Mouse (Mus musculus) lung, postnatal 36 days (tissue): ENCODE data around the gene Zfp185.

Experiments
- DNase-seq: peaks from one replicate; pipeline ENCODE4 v3.0.0; 2022; ENCODE audit warnings: mixed read lengths

Gene Zfp185

DNA sequence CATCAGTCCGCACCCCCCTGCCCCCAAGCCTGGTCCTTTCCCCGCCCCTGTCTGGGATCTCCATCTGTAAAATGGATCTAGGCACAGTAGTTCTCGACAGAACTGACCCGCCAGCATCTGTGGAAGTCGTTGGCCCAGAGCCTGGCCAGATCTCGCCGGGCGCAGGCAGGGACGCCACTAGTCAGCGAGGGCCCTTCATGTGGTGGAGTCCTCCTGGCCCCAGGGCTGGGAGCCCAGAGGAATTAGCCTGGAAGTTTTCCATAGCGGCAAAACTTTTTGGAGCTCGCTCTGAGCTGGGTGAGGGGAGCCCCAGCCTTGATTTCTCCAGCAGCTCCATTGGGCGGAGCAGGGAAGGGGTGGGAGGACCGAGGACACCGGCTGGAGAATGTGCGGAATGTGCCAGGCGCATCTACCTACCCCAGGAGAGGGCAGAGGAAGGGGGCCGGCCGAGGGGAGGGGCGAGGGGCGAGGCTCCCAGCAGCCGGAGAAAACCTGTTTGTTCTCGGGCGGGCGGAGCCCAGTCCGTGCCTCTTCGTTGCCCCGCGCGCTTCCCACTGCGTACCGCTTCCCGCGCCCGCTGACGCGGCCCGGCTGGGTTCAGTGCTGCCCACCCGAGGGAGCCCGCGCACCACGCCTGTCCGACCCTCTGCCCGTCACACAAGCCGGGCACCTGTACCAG is at the start of gene Zfp185:
Zfp185 (plus strand) TSS at position 499 of the 679 bp plus-strand sequence.
- DNase-seq, result peak; percentile 68

DNA sequence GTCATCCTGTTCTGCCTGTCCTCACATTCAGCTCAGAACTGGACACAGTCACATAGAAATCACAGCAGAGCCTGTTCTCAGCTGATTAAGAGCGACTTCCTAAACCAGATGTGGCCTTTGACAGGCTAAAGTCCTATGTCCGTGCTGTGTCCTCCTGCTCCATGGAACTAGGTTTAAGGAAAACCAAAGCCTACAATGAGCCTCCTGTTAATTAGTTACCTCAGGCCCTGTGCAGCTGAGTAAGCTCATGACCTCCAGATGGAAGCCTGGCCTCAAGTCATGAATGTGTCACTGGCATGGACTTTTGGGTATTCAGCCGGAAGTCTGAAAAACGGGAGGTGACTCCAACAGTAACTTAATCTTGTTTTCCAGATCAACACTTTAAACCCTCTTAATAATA is 33.7 kb upstream of the Zfp185 start:
- DNase-seq, result no peak

DNA sequence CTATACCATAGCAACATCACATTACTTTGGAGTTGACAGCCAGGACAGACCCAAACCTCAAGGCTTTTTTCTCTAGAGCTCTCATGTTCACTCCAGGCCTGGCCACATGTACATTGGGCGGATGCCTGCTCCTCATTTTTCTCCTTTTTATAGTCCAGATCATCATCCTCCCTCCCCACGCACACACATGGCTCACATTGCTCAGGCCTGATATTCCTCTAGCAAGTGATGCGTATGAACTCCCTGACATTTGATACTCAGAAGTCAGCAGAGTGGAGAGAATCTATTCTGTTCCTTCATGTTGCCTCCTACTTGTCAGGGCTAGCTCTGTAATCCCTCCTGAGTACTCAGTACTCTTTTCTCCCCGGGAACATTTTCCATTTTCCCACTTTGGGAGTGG is 30.7 kb upstream of the Zfp185 start:
- DNase-seq, result no peak

DNA sequence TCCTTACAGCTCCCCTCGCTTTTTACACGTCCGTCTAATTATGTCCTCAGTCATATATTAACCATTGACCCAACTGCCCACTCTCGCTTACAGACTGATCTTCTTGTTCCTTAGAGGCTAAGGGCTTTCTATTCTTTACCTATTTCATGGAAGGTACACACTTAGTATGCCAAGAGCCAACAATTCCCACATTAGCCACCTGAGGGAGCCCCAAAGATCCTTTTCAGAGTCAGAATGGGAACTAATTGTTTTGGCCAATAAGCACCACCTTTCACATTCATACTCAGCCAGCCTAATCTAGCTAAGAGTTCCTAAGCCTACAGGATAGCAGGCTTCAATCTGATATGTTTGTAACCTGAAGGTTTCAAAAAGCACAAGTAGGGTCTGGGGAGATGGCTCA is 26.7 kb upstream of the Zfp185 start:
- peak; percentile 58 for DNase-seq

DNA sequence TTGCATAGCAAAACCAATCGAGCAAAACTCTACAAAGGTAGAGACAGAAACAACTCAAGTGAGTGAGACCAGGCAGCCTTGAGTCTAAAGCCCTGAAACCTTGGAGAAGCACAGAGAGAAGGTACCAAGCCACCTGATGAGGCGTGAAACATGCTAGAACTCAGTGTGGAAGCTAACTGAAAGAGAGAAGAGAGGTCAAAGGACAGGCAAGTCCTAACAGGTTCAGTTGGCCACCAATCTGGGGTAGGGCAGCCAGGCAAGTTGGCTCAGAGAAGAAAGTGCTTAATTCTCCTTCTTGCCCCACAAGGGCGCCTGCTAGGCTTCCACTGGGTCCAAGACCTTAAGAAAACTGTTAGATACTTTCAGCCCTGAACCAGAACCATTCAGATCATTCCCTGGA is 25.6 kb upstream of the Zfp185 start:
- no peak for DNase-seq

DNA sequence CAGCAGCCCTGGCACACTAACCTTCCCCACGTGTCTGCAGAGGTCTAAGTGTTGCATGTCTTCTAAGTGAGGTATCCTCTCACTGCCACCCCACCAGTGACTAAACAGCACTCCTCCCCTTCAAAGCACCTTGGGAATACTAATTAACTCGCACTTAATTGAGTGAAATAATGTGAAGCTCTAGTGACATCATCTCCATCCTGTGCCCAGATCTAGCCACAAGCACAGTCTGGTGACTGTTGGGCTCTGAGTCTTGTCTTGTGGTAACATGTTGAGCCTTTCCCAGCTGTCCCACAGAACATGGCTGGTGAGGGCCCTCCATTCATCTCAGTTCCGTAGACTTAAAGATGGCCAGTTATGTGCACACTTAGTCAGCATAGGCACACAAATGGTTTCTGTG is 24.4 kb upstream of the Zfp185 start:
- DNase-seq, result no peak

DNA sequence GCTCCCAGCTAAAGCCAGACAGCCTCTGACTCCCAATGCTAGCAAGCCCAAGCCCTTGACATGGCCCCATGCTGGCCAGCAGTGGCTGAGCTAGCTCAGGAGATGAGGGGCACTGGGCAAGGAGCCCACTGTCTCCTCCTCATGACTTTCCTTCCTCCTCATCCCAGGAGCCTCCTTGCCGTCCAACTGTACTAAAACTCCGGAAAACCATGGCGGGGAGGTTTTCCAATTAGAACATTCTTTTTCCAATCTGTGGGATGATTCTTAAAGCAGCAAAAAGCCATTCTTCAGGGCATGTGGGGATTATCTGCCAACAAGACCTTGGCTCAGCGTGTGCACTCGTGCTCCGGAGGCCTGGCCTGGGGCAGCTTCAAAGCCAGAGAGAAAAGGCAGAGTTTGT is 4.3 kb upstream of the Zfp185 start:
- DNase-seq, result no peak

DNA sequence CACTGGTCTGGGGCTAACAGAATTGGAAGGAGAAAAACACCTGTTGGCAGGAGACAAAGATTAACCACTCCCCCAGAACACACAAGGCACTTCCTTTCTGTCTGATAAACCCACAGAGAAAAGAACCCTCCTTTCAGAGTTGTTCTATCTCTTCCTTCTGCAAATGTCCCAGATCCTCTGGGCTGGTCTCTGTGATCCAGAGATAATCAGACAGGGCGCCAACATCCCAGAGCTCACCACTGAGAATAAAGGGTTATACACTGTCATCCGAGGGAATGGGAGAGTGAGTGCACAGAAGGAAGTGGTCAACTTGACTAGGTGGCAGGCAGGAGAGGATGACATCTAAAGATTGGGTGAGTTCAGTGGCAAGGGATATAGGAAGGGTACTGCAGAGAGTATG is 1.5 kb upstream of the Zfp185 start:
- DNase-seq, result no peak

DNA sequence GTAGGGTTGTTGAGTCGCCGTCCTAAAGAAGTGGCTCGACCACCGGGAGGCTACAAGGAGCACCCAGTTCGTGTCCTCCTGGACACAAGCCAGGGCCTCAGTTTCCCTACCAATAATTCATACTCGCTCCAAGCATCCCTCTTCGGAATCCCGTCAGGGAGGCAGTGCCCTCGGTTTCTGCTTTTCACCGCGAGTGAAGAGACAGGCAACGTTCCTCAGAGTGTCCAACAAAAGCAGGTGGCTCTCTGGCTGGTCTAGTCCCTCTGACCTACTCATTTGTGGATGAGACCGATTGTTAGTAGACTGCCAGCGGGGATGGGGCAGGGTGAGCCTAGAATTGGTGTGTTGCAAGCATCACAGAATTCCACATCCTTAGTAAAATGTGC is 374 bp downstream of the Zfp185 start:
- no peak for DNase-seq

DNA sequence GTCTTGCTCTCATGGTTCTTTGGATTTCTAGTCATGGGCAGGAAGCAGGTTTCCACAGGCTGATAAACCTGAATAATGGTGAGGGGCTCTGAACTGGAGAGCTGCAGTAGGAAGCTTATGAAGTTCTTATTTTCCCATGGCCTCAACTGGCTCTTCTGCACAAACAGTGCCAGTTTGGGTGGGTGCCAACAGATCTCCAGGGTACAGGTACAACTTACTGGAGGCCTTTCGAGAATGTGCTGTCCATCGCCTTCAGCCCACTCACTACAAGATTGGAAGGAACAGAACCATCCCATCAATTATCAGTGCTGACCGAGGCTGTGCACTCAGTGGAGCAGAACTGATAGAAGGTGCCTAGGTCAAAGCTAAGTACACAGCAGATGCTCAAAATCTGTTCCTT is 1.3 kb downstream of the Zfp185 start:
- no peak for DNase-seq

DNA sequence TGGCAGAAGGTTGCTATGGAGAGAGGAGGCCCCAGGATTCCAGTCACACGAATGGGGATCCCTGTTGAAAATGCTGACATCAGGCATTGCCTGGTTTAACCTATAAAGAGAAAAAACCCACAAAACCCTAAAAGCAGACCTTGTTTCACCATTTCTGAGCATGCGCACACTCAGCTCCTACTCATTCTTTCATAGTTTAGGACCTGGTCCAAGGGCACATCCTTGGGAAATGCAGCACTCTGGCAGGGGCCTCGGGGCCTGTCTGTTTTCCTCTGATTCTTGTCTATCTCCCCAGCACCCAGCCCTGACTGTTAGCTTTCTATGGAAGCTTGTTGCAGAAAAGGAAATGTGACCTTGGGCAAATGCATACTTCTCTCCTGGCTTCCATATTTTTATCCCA is 3.4 kb downstream of the Zfp185 start:
- DNase-seq, result no peak

DNA sequence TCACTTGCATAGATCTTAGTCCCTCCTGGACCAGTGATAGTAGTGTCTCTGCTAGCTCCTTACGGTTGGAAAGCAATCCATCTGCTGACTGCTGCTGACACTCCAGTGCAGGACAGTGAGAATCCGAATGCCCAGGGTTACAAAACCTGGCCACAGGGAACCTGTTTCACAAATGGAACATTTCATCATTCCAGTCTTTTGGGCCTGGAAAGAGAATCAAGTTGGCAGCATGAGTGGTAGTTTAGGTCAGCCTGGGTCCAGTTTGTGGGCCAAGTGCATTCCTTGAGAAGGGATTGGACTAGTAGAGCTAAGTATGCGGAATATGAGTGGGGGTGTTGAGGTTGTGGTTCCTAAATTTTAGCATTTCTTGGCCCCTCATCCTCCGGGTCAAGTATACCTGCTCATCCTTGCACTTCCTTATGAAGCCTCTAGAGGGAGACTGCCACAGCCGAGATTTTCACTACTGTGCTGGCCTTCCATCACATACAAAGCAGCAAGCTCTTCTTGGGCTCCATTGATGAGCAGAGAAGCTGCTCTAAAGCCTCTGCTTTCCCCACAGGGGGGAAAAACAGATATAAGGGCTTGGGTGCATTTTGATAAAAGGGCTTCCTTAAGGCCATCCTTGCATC is 5.3 kb downstream of the Zfp185 start:
- no peak for DNase-seq

DNA sequence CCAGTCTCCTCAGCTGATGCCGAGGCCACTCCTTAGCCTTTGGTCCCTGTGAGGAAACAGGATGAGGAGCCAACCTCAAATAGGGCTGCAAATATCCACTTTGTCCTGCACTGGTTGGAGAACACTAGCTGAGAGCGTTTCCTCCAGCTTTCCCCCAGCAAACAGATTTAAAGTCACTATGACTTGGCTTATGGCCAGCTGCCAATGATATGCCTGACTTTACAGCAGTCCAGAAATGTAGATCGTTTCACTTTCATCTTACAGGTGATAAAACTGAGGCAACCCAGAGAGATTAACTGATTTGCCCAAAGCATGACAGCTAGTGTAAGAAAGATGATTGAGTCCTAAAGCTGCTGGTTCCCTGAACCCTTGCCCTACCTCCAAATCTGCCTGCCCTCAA is 8.4 kb downstream of the Zfp185 start:
- DNase-seq, result no peak

DNA sequence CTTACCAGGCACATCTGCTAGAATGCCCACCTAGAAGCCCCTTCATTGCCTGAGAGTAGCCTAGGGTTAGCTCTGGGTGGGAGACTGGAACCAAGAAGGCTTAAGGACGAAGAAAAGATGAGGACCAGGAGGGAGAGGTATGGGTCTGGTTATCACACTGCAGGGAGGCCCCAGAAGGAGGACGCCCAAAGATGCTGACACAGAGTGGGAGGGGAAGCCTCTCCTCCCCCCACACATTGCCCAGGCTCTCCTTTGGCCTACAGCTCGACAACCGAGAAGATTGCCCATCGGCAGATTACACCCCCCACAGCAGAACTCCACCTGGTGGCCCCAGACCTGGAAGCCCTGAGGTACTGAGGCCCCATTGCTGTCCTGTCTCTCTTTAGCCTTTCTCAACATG is 16.0 kb downstream of the Zfp185 start:
- DNase-seq, result no peak

DNA sequence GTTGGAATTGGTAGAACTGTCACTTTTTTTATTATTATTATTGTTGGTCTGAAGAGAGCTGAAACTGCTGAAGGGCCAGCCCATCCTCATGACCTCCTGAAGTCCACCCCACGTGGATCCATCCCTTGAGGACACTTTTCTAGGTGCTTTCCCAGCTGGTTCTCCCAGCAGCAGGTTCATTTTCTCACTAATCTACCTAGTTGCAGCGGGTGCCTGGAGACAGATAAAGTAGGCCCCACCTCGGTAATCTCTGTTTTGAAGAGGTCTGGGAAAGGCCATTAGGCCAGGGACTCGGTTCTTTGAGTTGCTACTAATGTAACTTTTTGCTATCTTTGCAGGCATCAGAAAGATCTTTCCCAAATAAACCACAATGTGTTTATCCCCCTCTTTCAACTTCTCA is 18.5 kb downstream of the Zfp185 start:
- no peak for DNase-seq

DNA sequence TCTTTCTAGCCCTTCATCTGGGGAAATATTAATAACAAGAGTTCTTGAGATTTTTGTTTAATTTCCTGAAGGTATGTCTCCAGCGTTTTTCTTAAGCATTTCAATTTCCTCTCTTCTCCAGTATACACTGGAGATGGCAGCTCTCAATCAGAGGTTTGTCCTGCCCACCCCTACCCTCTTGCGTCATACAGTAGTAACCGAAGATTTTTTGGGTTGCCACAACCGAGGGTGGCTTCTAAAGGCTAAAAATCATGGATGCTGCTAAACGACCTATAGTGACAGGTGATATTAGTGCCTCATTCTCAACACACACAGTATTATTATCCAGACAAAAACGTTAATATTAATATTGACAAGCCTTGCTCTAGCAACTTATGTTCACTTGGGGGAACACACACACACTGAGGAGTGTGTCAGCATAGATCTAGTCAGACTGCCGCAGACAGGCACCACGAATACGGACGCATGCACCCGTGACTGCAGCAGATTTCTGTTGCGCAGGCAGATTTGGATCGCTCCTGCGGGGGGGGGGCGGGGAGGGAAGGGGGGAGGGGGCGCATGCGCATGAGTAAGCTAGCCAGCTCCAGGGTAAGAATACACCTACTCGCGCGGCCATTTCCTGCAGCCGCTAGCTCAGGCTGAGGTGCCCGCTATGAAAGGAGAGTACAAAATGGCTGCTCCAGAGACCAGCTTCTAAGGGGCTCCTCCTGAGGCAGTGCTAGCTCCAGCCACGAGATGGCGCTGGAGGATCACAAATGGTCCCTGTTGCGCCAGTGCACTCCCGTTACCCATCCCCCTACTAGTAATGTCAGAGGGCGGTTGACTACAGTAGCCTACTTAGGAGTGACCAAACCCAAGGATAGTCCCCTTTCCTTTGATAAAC is 20.7 kb downstream of the Zfp185 start:
- peak; percentile 95 for DNase-seq

DNA sequence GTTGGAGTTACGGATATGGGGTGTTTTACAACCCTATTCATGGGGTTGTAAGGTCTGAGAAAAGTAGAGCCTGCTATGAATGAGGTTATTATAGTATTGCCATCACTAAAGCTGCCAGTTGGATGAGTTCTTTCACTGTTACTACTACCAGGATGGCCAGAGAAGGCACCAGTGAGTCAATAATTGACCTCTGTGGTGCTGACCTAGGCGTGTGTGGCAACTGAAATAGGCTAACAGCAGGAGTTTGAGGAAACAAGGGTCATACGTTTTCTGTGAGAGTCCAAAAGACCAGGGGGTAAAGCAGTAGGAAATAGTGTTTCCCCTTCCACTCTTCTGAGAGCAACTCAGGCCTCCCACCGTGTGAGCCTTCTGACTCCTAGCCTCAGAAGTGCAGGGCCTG is 25.7 kb downstream of the Zfp185 start:
- no peak for DNase-seq

DNA sequence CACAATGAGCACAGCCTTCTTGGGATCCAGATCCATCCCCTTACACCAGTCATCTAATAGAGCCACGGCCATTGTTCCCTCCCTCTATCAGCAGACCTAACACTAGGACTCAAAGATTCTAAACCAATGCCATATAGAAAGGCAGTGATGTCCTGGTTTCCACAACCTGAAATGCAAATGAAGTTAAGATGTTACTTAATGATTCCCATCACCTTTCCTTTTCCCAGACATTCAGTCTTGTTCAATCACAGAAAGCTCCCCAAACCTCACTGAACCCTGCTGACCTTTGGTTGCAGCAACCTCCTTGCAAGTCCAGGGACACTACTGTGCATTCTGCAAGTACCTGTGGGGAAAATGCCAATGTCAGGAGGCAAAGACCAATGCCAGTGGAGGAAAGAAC is 49.9 kb downstream of the Zfp185 start, which contains the start of gene Pnma5:
Pnma5 (minus strand) TSS at position 101 of the 400 bp plus-strand sequence.
- no peak for DNase-seq

DNA sequence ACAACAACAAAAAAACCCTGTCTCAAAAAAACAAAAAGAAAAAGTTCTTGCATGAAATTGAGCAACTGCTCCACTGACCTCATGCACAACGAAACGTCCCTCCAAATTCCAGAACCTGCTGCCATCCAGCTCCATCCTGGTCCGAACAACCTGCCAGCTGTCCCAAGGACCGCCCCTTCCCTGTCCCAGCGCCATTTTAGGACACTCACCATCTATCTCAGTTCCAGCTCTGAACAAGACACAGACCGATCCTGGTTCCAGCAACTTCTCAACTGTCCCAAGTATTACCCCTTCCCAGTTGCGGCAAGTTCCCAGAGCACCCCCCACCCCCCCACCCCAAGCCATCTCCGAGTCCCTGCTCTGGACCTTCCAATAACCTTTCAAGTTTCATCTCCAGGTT is 51.7 kb downstream of the Zfp185 start:
- no peak for DNase-seq

DNA sequence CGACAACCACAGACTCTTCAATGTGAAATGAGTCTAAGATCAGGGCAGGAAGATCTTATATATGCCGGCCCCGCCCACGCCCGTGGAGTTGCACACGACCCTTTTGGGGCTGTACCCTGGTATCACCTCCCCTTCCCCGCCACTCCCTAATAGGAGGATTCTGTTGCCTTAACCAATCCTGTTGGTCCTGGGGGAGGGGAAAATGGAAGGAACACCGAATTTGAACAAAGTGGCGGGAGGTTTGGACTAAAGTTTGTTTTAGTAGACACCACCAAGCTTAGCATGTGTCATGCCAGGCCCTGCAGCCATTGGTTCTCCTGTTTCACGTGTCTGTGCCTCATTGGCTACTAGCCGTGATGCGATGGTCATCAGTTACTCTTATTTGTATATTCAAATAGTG is 52.5 kb downstream of the Zfp185 start:
- DNase-seq, result no peak

DNA sequence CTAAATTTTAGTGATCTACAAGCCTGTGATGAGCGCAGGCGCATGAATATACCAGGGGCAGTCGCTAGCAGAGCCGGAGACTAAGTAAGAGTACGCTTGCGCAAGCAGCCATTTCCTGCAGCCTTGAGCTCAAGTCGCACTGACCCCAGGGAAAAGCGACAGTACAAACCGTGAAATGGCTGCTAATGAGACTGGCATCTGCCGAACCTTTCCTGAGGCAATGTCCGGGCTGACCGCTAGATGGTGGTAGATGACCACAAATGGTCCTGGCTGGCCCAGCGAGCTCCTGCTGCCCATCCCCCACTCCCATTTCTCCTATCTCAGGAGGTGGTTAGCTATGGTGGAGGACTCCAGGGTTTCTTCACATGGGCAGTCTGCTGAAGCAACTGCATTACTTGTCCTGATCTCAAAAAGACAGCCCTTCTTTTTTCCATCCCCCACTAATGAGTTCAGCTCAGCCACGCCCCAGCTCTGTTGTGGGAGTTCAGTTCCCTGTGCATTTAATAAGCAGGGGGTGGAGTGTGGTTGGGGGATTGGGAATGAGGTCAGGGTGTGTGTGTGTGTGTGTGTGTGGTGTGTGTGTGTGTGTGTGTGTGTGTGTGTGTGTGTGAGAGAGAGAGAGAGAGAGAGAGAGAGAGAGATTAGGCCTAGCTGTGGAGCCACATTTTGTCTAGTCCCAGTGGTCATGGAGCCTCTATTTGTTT is 66.9 kb downstream of the Zfp185 start:
- DNase-seq, result peak; percentile 96

DNA sequence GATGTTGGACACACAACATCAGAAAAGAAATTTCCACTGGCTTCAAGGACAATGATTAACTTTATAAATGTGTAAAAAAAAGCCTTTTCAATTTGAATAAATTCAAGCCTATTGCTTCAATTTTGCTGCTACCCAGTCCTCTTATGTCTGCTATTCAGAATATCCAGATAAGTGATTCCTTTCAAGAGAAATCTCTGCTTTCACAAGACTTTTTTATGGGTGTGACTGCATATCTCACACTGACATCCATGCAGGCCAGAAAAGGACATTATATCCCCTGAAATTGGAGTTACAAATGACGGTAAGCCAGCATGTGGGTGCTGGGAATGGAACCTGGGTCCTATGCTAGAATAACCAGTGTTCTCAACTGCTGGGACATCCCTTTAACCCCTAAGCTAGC is 74.4 kb downstream of the Zfp185 start:
- no peak for DNase-seq

DNA sequence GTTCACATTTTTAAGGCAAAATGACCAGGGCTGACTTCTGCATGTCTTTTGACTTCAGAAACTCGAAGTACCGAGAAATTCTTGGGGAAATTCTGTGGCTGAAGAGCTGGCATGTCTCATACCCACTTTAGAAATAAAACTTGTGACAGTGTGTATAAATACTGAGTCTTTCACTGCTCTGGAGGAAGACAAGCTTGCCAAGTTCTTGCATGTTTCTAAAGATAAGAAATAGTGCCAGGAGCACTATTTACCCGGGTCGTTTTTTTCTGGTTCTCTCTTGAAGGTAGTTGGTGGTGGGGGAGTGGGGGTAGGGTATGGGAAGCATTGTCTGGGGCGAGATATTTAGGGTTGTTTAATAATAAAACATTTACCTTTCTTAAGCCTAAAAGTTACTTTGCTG is 75.2 kb downstream of the Zfp185 start:
- no peak for DNase-seq
